Mouse (Mus musculus) ES-E14 (cell line): Measurements from ENCODE around the gene Gm815.

Experiments used
- CHD2 ChIP-seq: IDR thresholded peaks from 2 replicates; pipeline ENCODE4 v1.6.1; 2014; ENCODE audit warnings: mild to moderate bottlenecking, low read depth, low read length, inconsistent platforms
- HCFC1 ChIP-seq: IDR thresholded peaks from 2 replicates; pipeline ENCODE4 v1.6.1; 2012; ENCODE audit warnings: low read length, inconsistent platforms, borderline replicate concordance; ENCODE audit not compliant: insufficient read depth

DNA sequence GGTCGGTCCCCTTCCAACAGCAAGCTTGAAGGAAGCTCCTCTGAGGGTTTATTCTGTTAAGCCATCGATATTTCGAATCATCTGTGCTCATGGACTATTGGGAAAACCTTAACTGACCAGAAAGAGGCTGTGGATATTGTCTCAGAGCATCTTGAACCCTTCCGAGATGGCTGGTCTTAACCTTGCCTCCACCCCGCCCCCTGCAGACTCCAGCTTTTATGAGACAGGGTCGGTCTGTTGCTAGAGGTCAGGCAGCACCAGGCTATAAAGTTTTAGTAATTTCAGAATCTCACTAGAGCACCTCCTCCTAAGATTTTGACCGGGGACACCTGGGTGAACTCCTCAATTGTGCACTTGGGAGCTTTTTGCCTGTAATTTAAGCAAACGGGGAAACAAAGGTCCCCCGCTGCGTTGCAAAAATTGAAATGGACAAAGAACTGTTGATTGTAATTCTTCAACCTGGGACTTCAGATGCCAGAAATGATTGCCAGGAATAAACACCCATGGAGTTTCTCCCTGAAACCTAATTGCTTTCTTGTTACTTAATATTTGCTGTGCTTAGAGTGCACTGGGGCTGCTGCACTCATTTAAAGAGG lies 8.4 kb upstream of the Gm815 start:
- TF ChIP-seq HCFC1 = no peak
- no peak for TF ChIP-seq CHD2
